Mouse (Mus musculus) hindbrain, embryonic 10.5 days (tissue): ENCODE measurements around the gene Cyp26b1. TPM values are rescaled to one million over a fixed set of nuclear protein-coding genes. Genes with fewer than 3 reads are reported as not detected.

Source experiments
- DNase-seq: peaks from one replicate; pipeline ENCODE4 v3.0.0-alpha.2; 2017; ENCODE audit warnings: low spot score
- H3K27ac ChIP-seq: fragments of 300-500 bp; sonication (generic); 2 replicates; pipeline ENCODE4 v1.5.1; 2016; ENCODE audit warnings: mild to moderate bottlenecking, moderate library complexity
- H3K27me3 ChIP-seq: fragments of 300-500 bp; sonication (generic); 2 replicates; pipeline ENCODE4 v1.6.1; 2016; ENCODE audit warnings: mild to moderate bottlenecking; ENCODE audit not compliant: poor library complexity, insufficient read depth, severe bottlenecking
- H3K36me3 ChIP-seq: fragments of 300-500 bp; sonication (generic); 2 replicates; pipeline ENCODE4 v1.6.1; 2016; ENCODE audit warnings: mild to moderate bottlenecking, moderate library complexity
- H3K4me1 ChIP-seq: fragments of 300-500 bp; sonication (generic); replicated peaks from 2 replicates; pipeline ENCODE4 v1.6.1; 2016; ENCODE audit warnings: mild to moderate bottlenecking
- H3K4me3 ChIP-seq: fragments of 300-500 bp; sonication (generic); 2 replicates; pipeline ENCODE4 v1.5.1; 2016; ENCODE audit warnings: mild to moderate bottlenecking, moderate library complexity
- H3K9me3 ChIP-seq: fragments of 300-500 bp; sonication (generic); 2 replicates; pipeline ENCODE4 v1.6.1; 2016; ENCODE audit warnings: mild to moderate bottlenecking, moderate library complexity
- WGBS: fragments of 180-500 bp; shearing (Covaris S2); methylation state at CpG from one replicate; pipeline ENCODE4 v1.1.7; 2016; 5-methylcytosine and 5-hydroxymethylcytosine counted together
- polyA plus RNA-seq: library from polyadenylated mRNA; unstranded; fragments of >200 nt; fragmentation: Nextera tagmentation; extraction: Ambion mirVana; gene quantifications from 2 replicates; pipeline ENCODE4 v1.2.1, GENCODE M21; 2016

The Cyp26b1 gene
- polyA plus RNA-seq, 1 experiment from 2014 or later = 21.1 TPM

GRCm38 (mm10) chr6:84584783-84585685 is 8.7 kb downstream of the Cyp26b1 start:
- Histone ChIP-seq H3K36me3 (peaks cover 41% of the 10 kb centered on the region), H3K27ac (peak overlapping the region; percentile 90), H3K4me1 (peaks cover 99% of the 10 kb centered on the region), H3K4me3 (peak overlapping the region; percentile 70), H3K9me3 (no peaks in the 10 kb centered on the region), H3K27me3 (peaks cover 100% of the 10 kb centered on the region)
- DNase-seq = peak; percentile 55
- under 1% methylated on average over 66 of the region's 66 CpGs for WGBS

DNA sequence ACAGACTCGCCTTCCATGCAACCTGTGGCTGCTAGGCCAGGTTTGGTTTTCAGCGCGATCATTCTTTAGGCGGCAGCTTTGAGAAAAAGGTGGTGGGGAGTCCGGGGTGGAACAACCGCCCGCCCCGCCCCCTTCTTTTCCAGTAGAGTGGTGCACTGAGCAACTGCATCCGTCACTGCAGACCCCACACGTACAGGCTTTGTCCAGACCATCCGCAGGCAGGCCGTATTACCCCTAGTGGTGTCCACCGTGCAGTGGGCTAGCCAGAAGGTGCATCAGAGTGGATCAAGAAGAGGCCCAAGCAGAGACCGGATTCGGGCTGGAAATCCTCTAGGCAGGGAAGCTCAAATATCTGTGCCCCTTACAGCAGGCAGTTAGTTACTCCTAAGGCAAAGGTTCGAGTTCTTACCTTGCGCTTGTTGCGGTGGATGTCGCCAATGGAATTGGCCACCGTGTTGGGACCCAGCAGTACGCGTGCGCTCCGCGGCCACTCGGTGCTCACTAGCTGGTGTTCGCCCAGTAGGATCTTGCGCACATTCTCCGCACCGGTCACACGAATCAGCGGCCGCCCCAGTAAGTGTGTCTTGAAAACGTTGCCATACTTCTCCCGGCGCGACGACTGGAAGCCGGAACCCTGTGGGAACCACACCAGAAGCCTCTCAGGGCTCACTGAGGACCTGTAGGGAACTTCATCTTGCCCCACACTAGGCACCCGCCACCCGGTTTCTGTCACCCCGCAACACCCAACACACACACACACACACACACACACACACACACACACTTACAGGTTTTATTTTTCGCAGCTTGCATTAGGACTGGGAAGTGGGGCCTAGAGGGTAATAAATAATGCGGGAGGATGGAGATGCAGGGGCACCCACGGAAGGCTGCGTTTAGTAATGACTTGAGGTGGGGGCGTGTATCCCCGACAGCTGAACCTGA is 9.6 kb downstream of the Cyp26b1 start:
- Histone ChIP-seq H3K4me1 (peaks cover 97% of the 10 kb centered on the region), H3K27me3 (peaks cover 100% of the 10 kb centered on the region), H3K27ac (peak overlapping the region; percentile 90), H3K4me3 (peak overlapping the region; percentile 70), H3K9me3 (no peaks in the 10 kb centered on the region), H3K36me3 (peaks cover 48% of the 10 kb centered on the region)
- 1% methylated on average over 48 of the region's 48 CpGs for WGBS
- peak; percentile 59 for DNase-seq

- H3K9me3 ChIP-seq = no peaks in the 10 kb centered on the region
- H3K27me3 ChIP-seq = peaks cover 100% of the 10 kb centered on the region
- peak overlapping the region; percentile 90 for H3K27ac ChIP-seq
- peaks cover 53% of the 10 kb centered on the region for H3K36me3 ChIP-seq
- under 1% methylated on average over 26 of the region's 26 CpGs for WGBS
- peaks cover 96% of the 10 kb centered on the region for H3K4me1 ChIP-seq
- peak overlapping the region; percentile 70 for H3K4me3 ChIP-seq
- DNase-seq = peak; percentile 74
Observed at GRCm38 (mm10) chr6:84583371-84583770, 10.3 kb downstream of the Cyp26b1 start.

- Histone ChIP-seq H3K27ac (peak overlapping the region; percentile 90), H3K36me3 (peaks cover 54% of the 10 kb centered on the region)
- 9% methylated on average over 5 of the region's 5 CpGs for WGBS
Observed at GRCm38 (mm10) chr6:84582826-84583225, 10.9 kb downstream of the Cyp26b1 start.

GRCm38 (mm10) chr6:84581833-84582445 is 11.8 kb downstream of the Cyp26b1 start:
- WGBS = 62% methylated on average over 9 of the region's 9 CpGs
- Histone ChIP-seq H3K27me3 (peaks cover 97% of the 10 kb centered on the region), H3K36me3 (peaks cover 57% of the 10 kb centered on the region), H3K9me3 (no peaks in the 10 kb centered on the region), H3K4me1 (peaks cover 91% of the 10 kb centered on the region), H3K4me3 (no peak overlapping the region), H3K27ac (0 out of 2 replicates have a peak overlapping the region, but pooled peaks have one; percentile 23)
- no peak for DNase-seq

More at GRCm38 (mm10) chr6:84582826-84583225, 10.9 kb downstream of the Cyp26b1 start:
- Histone ChIP-seq H3K4me3 (peak overlapping the region; percentile 70), H3K4me1 (peaks cover 96% of the 10 kb centered on the region), H3K27me3 (peaks cover 99% of the 10 kb centered on the region), H3K9me3 (no peaks in the 10 kb centered on the region)
- DNase-seq = peak; percentile 10

- H3K4me1 ChIP-seq = peaks cover 86% of the 10 kb centered on the region
- DNase-seq = no peak
- H3K4me3 ChIP-seq = no peak overlapping the region
- WGBS = 43% methylated on average over 6 of the region's 6 CpGs
- H3K9me3 ChIP-seq = no peaks in the 10 kb centered on the region
- peaks cover 65% of the 10 kb centered on the region for H3K36me3 ChIP-seq
- H3K27ac ChIP-seq = 0 out of 2 replicates have a peak overlapping the region, but pooled peaks have one; percentile 23
- peaks cover 97% of the 10 kb centered on the region for H3K27me3 ChIP-seq
Observed at GRCm38 (mm10) chr6:84580979-84581832, 12.5 kb downstream of the Cyp26b1 start.

- 69% methylated on average over 8 of the region's 8 CpGs for WGBS
- peaks cover 80% of the 10 kb centered on the region for H3K4me1 ChIP-seq
- no peak for DNase-seq
- no peaks in the 10 kb centered on the region for H3K9me3 ChIP-seq
- H3K4me3 ChIP-seq = no peak overlapping the region
- H3K27me3 ChIP-seq = peaks cover 97% of the 10 kb centered on the region
- H3K36me3 ChIP-seq = peaks cover 82% of the 10 kb centered on the region
- H3K27ac ChIP-seq = no peak overlapping the region
Observed at GRCm38 (mm10) chr6:84579508-84579907, 14.2 kb downstream of the Cyp26b1 start.

- Histone ChIP-seq H3K4me1 (peaks cover 80% of the 10 kb centered on the region), H3K36me3 (peaks cover 84% of the 10 kb centered on the region), H3K4me3 (no peak overlapping the region), H3K27me3 (peaks cover 97% of the 10 kb centered on the region), H3K27ac (no peak overlapping the region), H3K9me3 (no peaks in the 10 kb centered on the region)
- DNase-seq = peak; percentile 56
- WGBS = 10% methylated on average over 5 of the region's 5 CpGs
Observed at GRCm38 (mm10) chr6:84578928-84579327, 14.8 kb downstream of the Cyp26b1 start.

DNA sequence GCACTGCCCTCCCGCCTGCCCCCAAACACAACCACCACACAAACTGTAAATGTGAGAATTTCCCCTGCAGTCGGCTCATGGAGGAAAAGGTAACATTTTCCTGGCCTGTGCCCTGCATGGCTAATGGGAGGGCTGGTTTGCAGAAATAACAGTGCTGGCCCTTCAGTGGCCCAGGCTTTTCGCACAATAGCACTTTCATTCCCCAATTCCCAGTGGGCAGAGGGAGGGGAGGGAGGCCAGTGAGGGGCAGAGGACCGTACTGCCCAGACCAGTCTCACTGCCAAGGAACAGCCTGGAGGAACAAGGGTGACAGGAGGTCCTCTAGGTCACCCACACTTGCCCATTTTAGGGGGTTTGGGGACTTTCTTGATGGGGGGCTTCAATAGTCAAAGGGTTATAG is 15.8 kb downstream of the Cyp26b1 start:
- Histone ChIP-seq H3K27me3 (peaks cover 97% of the 10 kb centered on the region), H3K27ac (no peak overlapping the region), H3K9me3 (no peaks in the 10 kb centered on the region), H3K36me3 (peaks cover 84% of the 10 kb centered on the region), H3K4me3 (no peak overlapping the region), H3K4me1 (peaks cover 80% of the 10 kb centered on the region)
- DNase-seq = no peak
- 47% methylated on average over 4 of the region's 4 CpGs for WGBS

GRCm38 (mm10) chr6:84573905-84574660 is 19.6 kb downstream of the Cyp26b1 start:
- Histone ChIP-seq H3K9me3 (no peaks in the 10 kb centered on the region), H3K27ac (peak overlapping the region; percentile 53; the same call in 1 of the 2 replicates), H3K27me3 (peaks cover 81% of the 10 kb centered on the region), H3K4me1 (peaks cover 66% of the 10 kb centered on the region), H3K36me3 (peaks cover 52% of the 10 kb centered on the region), H3K4me3 (peak overlapping the region; percentile 34; the same call in 1 of the 2 replicates)
- 32% methylated on average over 25 of the region's 25 CpGs for WGBS
- DNase-seq = peak; percentile 46

GRCm38 (mm10) chr6:84570039-84570438 is 23.7 kb downstream of the Cyp26b1 start:
- Histone ChIP-seq H3K4me1 (peaks cover 63% of the 10 kb centered on the region), H3K36me3 (peaks cover 24% of the 10 kb centered on the region), H3K9me3 (no peaks in the 10 kb centered on the region), H3K27ac (peak overlapping the region; percentile 83), H3K27me3 (peaks cover 55% of the 10 kb centered on the region), H3K4me3 (no peak overlapping the region)
- no peak for DNase-seq
- WGBS = 48% methylated on average over 3 of the region's 3 CpGs
